Mouse (Mus musculus) lung, postnatal 10 days (tissue): ENCODE measurements around the gene Gm1043.

Source experiments
- DNase-seq: peaks from one replicate; pipeline ENCODE4 v3.0.0; 2021

Gm1043 gene

DNA sequence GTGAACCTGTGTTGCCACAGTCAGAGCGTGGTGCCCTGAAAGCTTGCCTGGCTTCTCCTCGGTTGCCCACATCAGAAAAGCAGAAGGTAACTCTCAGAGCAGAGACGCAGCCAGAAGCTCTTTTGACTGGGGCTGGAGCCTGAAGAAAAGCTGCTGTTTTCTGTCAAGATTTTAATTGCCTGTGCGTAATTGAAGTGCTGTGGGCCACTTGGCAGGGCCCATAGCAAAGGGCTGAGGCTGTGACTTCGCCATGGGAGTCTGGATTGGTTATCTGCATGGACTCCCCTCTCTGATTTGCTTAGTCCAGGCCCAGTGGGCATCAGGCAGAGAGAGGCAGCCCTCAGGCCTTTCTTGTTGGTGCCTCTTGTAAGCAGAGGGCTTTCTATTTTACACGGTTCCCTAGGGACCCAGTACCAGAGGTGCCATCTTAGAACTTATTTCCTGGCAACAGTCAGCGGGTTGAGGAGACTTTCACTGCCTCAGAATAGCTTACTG lies 36.1 kb downstream of the Gm1043 start:
- DNase-seq = no peak

DNA sequence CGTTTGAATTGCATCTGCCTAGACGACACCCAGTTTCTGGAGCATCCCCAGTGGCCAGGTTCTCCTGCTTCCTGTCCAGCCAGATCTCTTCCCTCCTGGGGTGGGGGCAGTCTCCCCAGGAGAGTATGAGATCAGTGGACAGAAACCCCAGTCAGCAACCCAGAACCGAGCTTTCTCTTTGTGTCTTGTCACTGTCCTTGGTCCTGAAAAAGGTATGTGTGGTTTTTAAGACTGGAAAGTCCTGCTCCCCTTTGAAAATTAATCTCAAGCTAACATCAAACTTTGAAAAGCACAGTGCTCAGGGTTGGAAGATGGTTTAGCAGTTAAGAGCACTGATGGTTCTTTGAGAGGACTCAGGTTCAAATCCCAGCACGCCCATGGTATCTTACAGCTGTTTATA lies 46.7 kb downstream of the Gm1043 start:
- no peak for DNase-seq

DNA sequence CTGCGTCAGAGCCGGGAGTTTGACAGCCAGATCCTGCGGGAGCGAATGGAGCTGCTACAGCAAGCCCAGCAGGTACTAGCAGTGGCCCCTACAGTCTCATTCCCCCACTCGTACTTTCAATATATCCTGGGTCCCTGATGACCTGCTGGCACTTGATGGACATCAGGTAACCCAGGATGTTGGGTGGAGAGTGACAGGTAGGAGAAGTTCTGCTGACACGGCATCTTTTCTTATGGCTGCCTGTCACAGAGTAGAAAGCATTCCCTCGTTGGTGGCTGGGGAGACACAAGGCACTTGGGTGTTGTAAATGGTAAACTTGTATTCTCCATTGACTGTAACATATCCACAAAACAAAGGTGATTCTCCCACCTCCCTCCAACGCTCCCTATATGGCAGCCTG lies 56.6 kb downstream of the Gm1043 start:
- DNase-seq = no peak

- peak; percentile 43 for DNase-seq
These were observed 62.4 kb downstream of the Gm1043 start for GRCm38 (mm10) chr5:37147536-37147935.

GRCm38 (mm10) chr5:37150650-37151049 lies 65.5 kb downstream of the Gm1043 start:
- no peak for DNase-seq

DNA sequence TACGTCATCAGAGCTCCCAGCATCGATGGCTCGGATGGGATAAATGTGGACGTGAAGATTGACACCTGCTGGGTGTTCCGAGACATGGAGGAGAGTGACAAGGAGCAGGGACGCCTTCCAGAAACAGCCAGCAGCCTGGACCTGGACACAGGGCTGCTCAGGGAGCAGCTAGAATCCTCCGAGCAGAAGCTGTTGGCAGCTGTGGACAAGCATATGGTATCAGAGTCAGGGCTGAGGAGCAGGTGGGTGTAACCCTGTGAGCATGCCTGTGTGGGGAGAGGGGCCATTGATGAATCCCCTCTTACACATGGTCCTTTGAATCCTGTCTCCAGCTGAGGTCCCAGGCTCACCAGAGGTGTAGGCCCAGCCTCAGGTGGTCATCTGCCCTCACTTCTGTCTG lies 69.3 kb downstream of the Gm1043 start:
- DNase-seq = no peak

DNA sequence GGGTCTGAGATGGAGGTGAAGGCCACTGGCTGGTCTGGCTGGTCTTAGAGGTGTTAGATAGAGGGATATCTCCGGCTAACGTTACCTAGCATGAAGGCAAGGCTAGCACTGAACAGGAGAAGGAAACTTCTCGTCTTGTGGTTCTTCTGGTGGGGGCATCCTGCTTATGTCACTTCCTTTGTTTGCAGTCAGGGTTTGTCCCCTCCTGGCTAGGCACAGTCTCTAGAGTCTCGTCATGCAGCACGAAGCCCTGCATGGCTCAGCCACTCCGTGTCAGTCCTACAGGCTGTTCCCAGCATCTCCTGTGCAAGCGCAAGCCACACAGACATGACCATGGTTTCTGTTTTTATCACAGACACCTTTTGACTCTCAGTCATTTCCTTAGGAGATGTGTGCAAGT lies 73.2 kb downstream of the Gm1043 start:
- no peak for DNase-seq

DNA sequence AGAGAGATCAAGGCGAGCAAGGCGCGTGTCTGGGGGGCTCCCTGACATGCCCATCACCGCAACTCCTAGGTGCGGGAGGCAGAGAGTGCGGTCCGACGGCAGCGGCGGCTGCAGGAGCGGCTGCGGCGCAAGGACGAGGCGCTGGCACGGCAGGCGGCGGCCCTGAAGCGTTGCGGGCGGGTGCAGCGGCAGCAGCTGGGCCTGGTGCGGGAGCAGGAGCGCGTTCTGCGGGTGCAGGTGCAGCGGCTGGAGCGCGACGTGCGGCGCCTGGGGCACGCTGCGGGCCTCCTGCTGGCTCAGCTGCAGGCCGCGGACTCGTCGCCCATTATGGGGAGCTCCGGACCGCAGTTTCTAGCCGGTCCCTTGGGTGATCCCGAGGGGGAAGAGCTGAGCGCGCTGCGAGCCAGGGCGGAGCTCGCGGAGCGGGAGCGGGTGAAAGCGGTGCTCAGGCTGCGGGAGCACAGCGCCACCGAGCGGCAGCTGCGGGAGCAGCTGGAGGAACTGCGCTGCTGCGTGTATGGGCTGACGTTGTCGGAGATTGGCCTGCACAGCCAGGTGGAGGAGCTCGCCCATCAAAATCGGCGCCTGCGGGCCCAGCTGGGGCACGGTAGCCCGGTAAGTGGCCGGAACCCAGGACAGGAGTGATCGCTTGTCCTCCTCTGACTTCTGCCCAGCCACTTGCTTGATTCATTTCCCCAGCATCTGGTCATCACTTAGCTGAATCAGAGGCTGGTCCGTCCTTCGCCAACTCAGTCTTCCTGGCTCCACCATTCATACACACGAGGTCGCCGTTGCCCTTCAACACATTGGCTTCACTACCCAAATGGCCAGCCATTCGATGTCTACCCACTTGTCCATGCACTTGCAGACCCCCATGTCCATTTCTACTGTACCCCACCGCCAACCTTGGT lies 78.0 kb downstream of the Gm1043 start:
- DNase-seq = peak; percentile 14

DNA sequence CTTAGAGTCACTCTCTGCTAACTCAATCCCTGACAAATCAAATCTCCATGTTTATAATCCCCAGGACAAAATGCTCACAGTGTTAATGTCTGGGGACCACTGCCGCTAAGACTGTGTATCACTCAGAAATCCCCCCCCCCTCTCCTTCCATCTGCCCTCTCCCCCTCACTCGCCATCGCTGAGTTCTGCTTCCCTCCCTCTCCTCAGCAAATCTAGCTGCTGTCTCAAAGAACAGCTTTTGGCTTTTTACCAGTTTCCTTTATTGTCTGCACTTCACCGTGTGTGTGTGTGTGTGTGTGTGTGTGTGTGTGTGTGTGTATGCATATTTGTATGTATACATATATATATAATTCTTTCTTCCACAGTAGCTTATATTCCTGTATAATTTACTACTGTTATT lies 91.3 kb downstream of the Gm1043 start:
- no peak for DNase-seq

GRCm38 (mm10) chr5:37177061-37177460 lies 91.9 kb downstream of the Gm1043 start:
- DNase-seq = no peak

GRCm38 (mm10) chr5:37178811-37179210 lies 93.6 kb downstream of the Gm1043 start:
- DNase-seq = no peak

GRCm38 (mm10) chr5:37179872-37180271 lies 94.7 kb downstream of the Gm1043 start:
- DNase-seq = no peak

DNA sequence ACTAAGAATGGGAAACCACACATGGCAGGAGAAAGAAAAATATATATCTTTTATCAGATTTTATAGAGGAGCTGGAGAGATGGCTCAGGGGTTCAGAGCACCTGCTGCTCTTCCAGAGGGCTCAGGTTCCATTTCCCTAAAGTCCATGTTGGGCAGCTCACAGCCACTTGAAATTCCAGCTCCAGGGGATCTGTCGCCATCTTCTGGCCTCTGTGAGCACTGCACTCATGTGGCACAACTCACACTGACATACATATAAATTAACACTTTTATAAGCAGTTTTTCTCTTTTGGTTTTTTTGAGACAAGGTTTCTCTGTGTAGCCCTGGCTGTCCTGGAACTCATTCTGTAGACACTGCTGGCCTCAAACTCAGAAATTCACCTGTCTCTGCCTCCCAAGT lies 95.5 kb downstream of the Gm1043 start:
- no peak for DNase-seq

- DNase-seq = no peak
These were observed 99.4 kb downstream of the Gm1043 start for GRCm38 (mm10) chr5:37184605-37185004.

DNA sequence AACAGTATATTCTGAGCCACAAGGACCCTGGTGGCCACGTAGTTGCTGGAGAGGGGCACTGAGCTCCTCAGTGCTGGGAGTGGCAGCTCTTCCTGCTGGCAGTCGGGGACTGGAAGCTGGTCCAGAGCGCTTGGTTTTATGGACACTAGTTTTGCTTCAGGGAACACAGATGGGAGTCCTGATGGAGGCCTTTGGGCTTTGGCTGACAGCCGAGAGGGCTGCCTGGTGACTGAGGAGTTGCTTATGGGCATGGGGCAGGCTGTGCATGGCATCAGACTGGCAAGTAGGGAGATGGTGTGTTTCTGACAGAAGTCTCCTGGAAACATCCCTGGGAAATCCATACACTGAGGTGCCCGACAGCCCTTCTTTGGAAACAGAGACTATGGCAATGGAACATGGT lies 105.2 kb downstream of the Gm1043 start:
- DNase-seq = no peak

- no peak for DNase-seq
These were observed 111.0 kb downstream of the Gm1043 start for GRCm38 (mm10) chr5:37196196-37196595.

DNA sequence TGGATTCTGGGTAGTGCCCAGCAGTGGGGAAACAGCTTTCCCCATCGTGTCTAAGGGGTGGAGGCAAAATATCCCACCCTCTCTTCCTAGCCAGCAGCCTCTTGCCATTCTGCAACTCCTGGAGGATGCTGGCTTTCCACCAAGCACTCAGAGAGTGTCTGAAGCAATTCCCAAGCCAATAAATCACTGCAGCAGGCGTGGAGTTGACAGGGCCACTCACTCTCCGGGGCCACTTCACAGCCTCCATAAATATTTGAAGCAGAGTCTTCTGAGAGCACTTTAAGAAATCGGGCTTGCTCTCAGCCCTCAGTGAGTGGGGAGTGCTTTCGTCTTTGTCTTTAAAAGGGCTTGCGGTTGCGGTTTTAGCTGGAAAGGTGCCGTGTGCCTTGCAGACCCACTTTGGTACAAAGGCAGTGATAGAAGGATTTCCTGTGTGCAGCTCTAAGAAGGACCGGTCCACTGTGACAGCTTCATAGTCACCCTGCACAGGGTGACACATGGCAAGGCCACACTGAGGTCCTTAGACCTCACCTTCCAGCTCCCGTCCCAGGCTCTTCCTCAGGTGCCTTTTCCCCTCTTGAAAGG lies 111.6 kb downstream of the Gm1043 start:
- peak; percentile 53 for DNase-seq

GRCm38 (mm10) chr5:37197423-37197822 lies 112.3 kb downstream of the Gm1043 start:
- DNase-seq = no peak

DNA sequence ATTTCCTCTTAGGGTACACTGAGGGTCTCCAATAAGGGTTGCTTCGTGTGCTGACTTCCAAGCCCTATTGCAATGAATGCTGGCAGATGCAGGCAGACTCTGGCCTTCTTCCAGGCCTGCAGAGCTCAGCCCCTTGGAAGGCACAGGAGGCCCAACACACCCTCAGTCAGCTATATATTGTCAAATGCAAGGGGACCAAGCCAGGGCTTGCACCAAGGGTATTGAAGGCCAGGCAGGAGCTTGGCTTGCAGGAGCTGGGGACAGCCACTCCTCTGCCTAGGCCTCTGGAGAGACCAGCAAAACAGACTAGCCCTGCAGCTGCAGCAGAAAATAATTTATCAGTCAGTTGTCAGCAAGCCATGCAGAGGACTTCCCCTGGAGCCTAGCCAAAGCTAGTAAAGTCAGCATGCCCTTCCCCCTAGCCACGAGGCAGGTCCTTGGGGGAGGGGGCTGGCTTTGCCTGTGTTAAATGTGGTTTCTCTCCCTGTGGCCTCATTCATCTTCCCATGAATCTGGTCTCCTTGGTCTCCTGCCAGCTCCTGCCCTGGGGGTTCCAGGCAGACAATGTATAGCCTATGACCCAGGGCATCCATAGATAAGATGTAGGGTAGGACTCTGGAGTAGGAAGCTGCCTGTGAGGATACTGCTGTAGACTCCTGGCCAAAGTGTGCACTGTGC lies 113.0 kb downstream of the Gm1043 start:
- no peak for DNase-seq

- DNase-seq = no peak
These were observed 117.1 kb downstream of the Gm1043 start for GRCm38 (mm10) chr5:37202285-37202684.

- no peak for DNase-seq
These were observed 119.7 kb downstream of the Gm1043 start for GRCm38 (mm10) chr5:37204886-37205285.

- DNase-seq = no peak
These were observed 120.2 kb downstream of the Gm1043 start for GRCm38 (mm10) chr5:37205420-37205819.

DNA sequence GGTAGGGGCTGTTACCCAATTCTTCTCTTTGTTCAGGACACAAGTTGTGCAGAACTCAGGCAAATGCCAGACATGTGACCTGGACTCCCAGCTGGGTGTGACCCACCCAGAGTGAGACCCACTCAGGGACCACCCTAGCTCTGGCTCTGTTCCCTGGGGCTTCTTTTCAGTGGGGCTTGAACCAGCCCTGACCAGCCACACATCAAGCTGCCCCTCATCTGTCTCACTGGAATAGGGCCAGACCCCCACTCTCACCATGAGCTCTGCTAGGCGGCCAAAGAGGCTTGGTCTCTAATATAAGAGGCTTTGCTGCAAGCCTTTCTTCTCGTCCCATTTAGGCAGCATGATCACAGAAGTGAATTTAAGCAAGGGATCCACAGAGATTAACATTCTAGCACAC lies 121.2 kb downstream of the Gm1043 start:
- DNase-seq = no peak
